Mouse (Mus musculus) stomach, embryonic 15.5 days (tissue): ENCODE data around the gene A930009A15Rik. TPM values are rescaled to one million over a fixed set of nuclear protein-coding genes. Genes with fewer than 3 reads are reported as not detected.

ENCODE experiments used
- ATAC-seq: fragments of 200-750 bp; cut with Nextera tagmentation; 2 replicates; pipeline ENCODE4 v1.8.0; 2017; ENCODE audit warnings: low read depth, moderate number of reproducible peaks, moderate TSS enrichment; ENCODE audit not compliant: insufficient read depth, low FRiP score
- H3K27ac ChIP-seq: fragments of 300-500 bp; sonication (generic); 2 replicates; pipeline ENCODE4 v1.5.1; 2015; ENCODE audit warnings: mild to moderate bottlenecking, inconsistent platforms
- H3K27me3 ChIP-seq: fragments of 300-500 bp; sonication (generic); replicated peaks from 2 replicates; pipeline ENCODE4 v1.6.1; 2015; ENCODE audit warnings: inconsistent platforms
- H3K36me3 ChIP-seq: fragments of 300-500 bp; sonication (generic); 2 replicates; pipeline ENCODE4 v1.6.1; 2015; ENCODE audit warnings: inconsistent platforms
- H3K4me1 ChIP-seq: fragments of 300-500 bp; sonication (generic); 2 replicates; pipeline ENCODE4 v1.6.1; 2015; ENCODE audit warnings: inconsistent platforms
- H3K4me2 ChIP-seq: fragments of 300-500 bp; sonication (generic); 2 replicates; pipeline ENCODE4 v1.6.1; 2015; ENCODE audit warnings: mild to moderate bottlenecking, inconsistent platforms
- H3K4me3 ChIP-seq: fragments of 300-500 bp; sonication (generic); replicated peaks from 2 replicates; pipeline ENCODE4 v1.5.1; 2015; ENCODE audit warnings: inconsistent platforms
- H3K9ac ChIP-seq: fragments of 300-500 bp; sonication (generic); 2 replicates; pipeline ENCODE4 v1.6.1; 2015; ENCODE audit warnings: inconsistent platforms
- H3K9me3 ChIP-seq: fragments of 300-500 bp; sonication (generic); 2 replicates; pipeline ENCODE4 v1.6.1; 2016; ENCODE audit warnings: inconsistent platforms
- WGBS: fragments of 180-500 bp; shearing (Covaris S2); methylation state at CpG from one replicate; pipeline ENCODE4 v1.1.7; 2015; 5-methylcytosine and 5-hydroxymethylcytosine counted together
- polyA plus RNA-seq: library from polyadenylated mRNA; unstranded; fragments of >200 nt; fragmentation: Nextera tagmentation; extraction: Ambion mirVana; gene quantifications from 2 replicates; pipeline ENCODE4 v1.2.1, GENCODE M21; 2015

A930009A15Rik gene
- polyA plus RNA-seq, 1 experiment from 2014 or later = not detected

- Histone ChIP-seq H3K4me1 (no peaks in the 10 kb centered on the region), H3K9ac (no peak overlapping the region), H3K4me3 (no peak overlapping the region), H3K27me3 (no peaks in the 10 kb centered on the region), H3K4me2 (no peak overlapping the region), H3K27ac (no peak overlapping the region), H3K36me3 (no peaks in the 10 kb centered on the region), H3K9me3 (no peaks in the 10 kb centered on the region)
- WGBS = 47% methylated on average over 12 of the region's 12 CpGs
- no peak for ATAC-seq
Observed at GRCm38 (mm10) chr10:115556738-115557242, 13.0 kb upstream of the A930009A15Rik start.

- Histone ChIP-seq H3K4me3 (no peak overlapping the region), H3K9ac (no peak overlapping the region), H3K4me1 (no peaks in the 10 kb centered on the region), H3K9me3 (no peaks in the 10 kb centered on the region), H3K27ac (no peak overlapping the region; the same call in 1 of the 2 replicates), H3K27me3 (no peaks in the 10 kb centered on the region), H3K4me2 (peak overlapping the region; percentile 17; the same call in 1 of the 2 replicates), H3K36me3 (no peaks in the 10 kb centered on the region)
- peak; percentile 77; the same call in 1 of the 2 replicates for ATAC-seq
- WGBS = 51% methylated on average over 12 of the region's 12 CpGs
Observed at GRCm38 (mm10) chr10:115561136-115561880, 8.5 kb upstream of the A930009A15Rik start.

GRCm38 (mm10) chr10:115562911-115563686, 6.7 kb upstream of the A930009A15Rik start:
- H3K9ac ChIP-seq = no peak overlapping the region
- H3K36me3 ChIP-seq = no peaks in the 10 kb centered on the region
- H3K4me1 ChIP-seq = no peaks in the 10 kb centered on the region
- no peak overlapping the region for H3K4me3 ChIP-seq
- no peak overlapping the region for H3K4me2 ChIP-seq
- ATAC-seq = no peak
- no peaks in the 10 kb centered on the region for H3K9me3 ChIP-seq
- 82% methylated on average over 4 of the region's 4 CpGs for WGBS
- no peak overlapping the region for H3K27ac ChIP-seq
- H3K27me3 ChIP-seq = no peaks in the 10 kb centered on the region

GRCm38 (mm10) chr10:115563961-115564360, 5.8 kb upstream of the A930009A15Rik start:
- no peaks in the 10 kb centered on the region for H3K36me3 ChIP-seq
- WGBS = 79% methylated on average over 5 of the region's 5 CpGs
- no peak for ATAC-seq
- H3K9ac ChIP-seq = no peak overlapping the region
- no peaks in the 10 kb centered on the region for H3K27me3 ChIP-seq
- H3K27ac ChIP-seq = no peak overlapping the region
- no peaks in the 10 kb centered on the region for H3K9me3 ChIP-seq
- H3K4me3 ChIP-seq = no peak overlapping the region
- H3K4me2 ChIP-seq = no peak overlapping the region
- no peaks in the 10 kb centered on the region for H3K4me1 ChIP-seq

- no peak overlapping the region for H3K4me2 ChIP-seq
- WGBS = 71% methylated on average over 2 of the region's 2 CpGs
- no peak for ATAC-seq
- H3K27me3 ChIP-seq = no peaks in the 10 kb centered on the region
- H3K9ac ChIP-seq = no peak overlapping the region
- H3K4me1 ChIP-seq = no peaks in the 10 kb centered on the region
- H3K27ac ChIP-seq = no peak overlapping the region
- H3K36me3 ChIP-seq = no peaks in the 10 kb centered on the region
- H3K9me3 ChIP-seq = no peaks in the 10 kb centered on the region
- H3K4me3 ChIP-seq = no peak overlapping the region
Observed at GRCm38 (mm10) chr10:115570577-115570976, 791 bp downstream of the A930009A15Rik start.

GRCm38 (mm10) chr10:115571317-115571716, 1.5 kb downstream of the A930009A15Rik start:
- 78% methylated on average over 6 of the region's 6 CpGs for WGBS
- Histone ChIP-seq H3K27me3 (no peaks in the 10 kb centered on the region), H3K9me3 (no peaks in the 10 kb centered on the region), H3K4me3 (no peak overlapping the region), H3K4me2 (no peak overlapping the region), H3K27ac (no peak overlapping the region), H3K36me3 (no peaks in the 10 kb centered on the region), H3K9ac (no peak overlapping the region), H3K4me1 (no peaks in the 10 kb centered on the region)
- ATAC-seq = no peak

GRCm38 (mm10) chr10:115571734-115572440, 2.1 kb downstream of the A930009A15Rik start:
- no peak overlapping the region for H3K4me2 ChIP-seq
- no peak for ATAC-seq
- no peak overlapping the region for H3K27ac ChIP-seq
- no peaks in the 10 kb centered on the region for H3K4me1 ChIP-seq
- no peaks in the 10 kb centered on the region for H3K36me3 ChIP-seq
- WGBS = 41% methylated on average over 3 of the region's 3 CpGs
- no peaks in the 10 kb centered on the region for H3K9me3 ChIP-seq
- no peak overlapping the region for H3K4me3 ChIP-seq
- no peaks in the 10 kb centered on the region for H3K27me3 ChIP-seq
- no peak overlapping the region for H3K9ac ChIP-seq

GRCm38 (mm10) chr10:115579076-115579475, 9.3 kb downstream of the A930009A15Rik start:
- peaks cover 4% of the 10 kb centered on the region for H3K27me3 ChIP-seq
- H3K9ac ChIP-seq = no peak overlapping the region
- H3K4me3 ChIP-seq = no peak overlapping the region
- ATAC-seq = no peak
- H3K4me2 ChIP-seq = no peak overlapping the region
- H3K27ac ChIP-seq = no peak overlapping the region
- WGBS = 73% methylated on average over 7 of the region's 7 CpGs
- H3K36me3 ChIP-seq = no peaks in the 10 kb centered on the region
- H3K9me3 ChIP-seq = no peaks in the 10 kb centered on the region
- no peaks in the 10 kb centered on the region for H3K4me1 ChIP-seq

- WGBS = 35% methylated on average over 7 of the region's 7 CpGs
- Histone ChIP-seq H3K9ac (no peak overlapping the region), H3K9me3 (no peaks in the 10 kb centered on the region), H3K4me1 (no peaks in the 10 kb centered on the region), H3K27me3 (peaks cover 8% of the 10 kb centered on the region), H3K27ac (no peak overlapping the region), H3K4me2 (no peak overlapping the region), H3K36me3 (no peaks in the 10 kb centered on the region), H3K4me3 (no peak overlapping the region)
- no peak for ATAC-seq
Observed at GRCm38 (mm10) chr10:115579494-115579893, 9.7 kb downstream of the A930009A15Rik start.

GRCm38 (mm10) chr10:115581971-115582370, 12.2 kb downstream of the A930009A15Rik start:
- Histone ChIP-seq H3K4me3 (no peak overlapping the region), H3K36me3 (no peaks in the 10 kb centered on the region), H3K4me2 (no peak overlapping the region), H3K4me1 (peaks cover 12% of the 10 kb centered on the region), H3K27me3 (peaks cover 14% of the 10 kb centered on the region), H3K27ac (no peak overlapping the region), H3K9me3 (no peaks in the 10 kb centered on the region), H3K9ac (no peak overlapping the region)
- 68% methylated on average over 9 of the region's 9 CpGs for WGBS
- ATAC-seq = no peak

GRCm38 (mm10) chr10:115583071-115583470, 13.3 kb downstream of the A930009A15Rik start:
- Histone ChIP-seq H3K36me3 (no peaks in the 10 kb centered on the region), H3K9me3 (no peaks in the 10 kb centered on the region), H3K4me3 (no peak overlapping the region), H3K27ac (no peak overlapping the region), H3K4me2 (no peak overlapping the region), H3K4me1 (peaks cover 21% of the 10 kb centered on the region), H3K9ac (no peak overlapping the region), H3K27me3 (peaks cover 25% of the 10 kb centered on the region)
- no peak for ATAC-seq
- 80% methylated on average over 3 of the region's 3 CpGs for WGBS
